Mouse (Mus musculus): ENCODE measurements around the gene Eva1b. TPM values are rescaled to one million over a fixed set of nuclear protein-coding genes. Genes with fewer than 3 reads are reported as not detected.

Gene Eva1b
- polyA plus RNA-seq (2016; fragmentation: Nextera tagmentation; extraction: Ambion mirVana), result 72.7 and 82.2 TPM in 2 replicates

DNA sequence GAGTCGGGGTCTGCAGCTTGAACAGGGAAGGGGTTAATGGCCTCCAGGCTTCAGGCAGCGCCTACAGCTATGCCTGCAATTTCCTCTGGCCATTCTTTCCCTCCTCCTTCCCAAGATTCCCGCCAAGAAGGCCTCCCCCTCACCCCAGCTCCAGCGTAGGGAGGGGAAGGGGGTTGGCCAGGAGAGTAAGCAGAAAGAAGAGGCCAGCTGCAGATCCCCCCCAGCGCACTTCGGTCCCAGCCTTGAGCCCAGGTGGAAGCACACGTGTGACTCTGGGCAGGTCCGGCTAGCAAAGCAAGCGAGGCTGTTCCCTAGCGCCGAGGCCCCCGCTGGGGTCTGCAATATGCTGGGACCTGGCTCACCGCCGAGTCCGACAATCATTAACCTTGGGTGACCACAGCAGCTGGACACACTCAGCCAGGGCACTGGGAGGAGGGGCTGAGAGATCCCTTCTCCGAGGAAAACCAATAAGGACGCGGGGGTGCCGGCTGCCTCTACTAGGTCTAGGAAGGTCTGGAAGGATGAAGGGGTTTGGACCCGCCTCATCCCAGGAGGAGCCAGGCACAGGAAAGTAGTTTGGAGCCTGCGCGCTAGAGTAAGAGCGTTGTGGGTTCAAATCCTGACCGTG lies at the start of gene Eva1b:
Gene Eva1b, plus strand, starts transcription at position 212 of the 628 bp plus-strand sequence.
- Histone ChIP-seq H3K9me3 (replicated peaks) (no peaks in the 10 kb centered on the region), H3K27ac (peak within 1 kb of the TSS; percentile 98), H3K36me3 (peaks cover 30% of the 10 kb centered on the region), H3K4me3 (peak within 1 kb of the TSS; percentile 86), H3K4me1 (peaks cover 76% of the 10 kb centered on the region), H3K27me3 (ENCODE audit: low read depth, poor library complexity, severe bottlenecking) (no peaks in the 10 kb centered on the region)
- under 1% methylated on average over 24 of the region's 24 CpGs for WGBS
- DNase-seq (ENCODE audit: low spot score), result peak; percentile 89

- DNase-seq (ENCODE audit: low spot score), result no peak
- Histone ChIP-seq H3K36me3 (peaks cover 23% of the 10 kb centered on the region), H3K4me1 (peaks cover 33% of the 10 kb centered on the region), H3K9me3 (replicated peaks) (no peaks in the 10 kb centered on the region), H3K27me3 (ENCODE audit: low read depth, poor library complexity, severe bottlenecking) (no peaks in the 10 kb centered on the region), H3K27ac (no peak overlapping the region), H3K4me3 (no peak overlapping the region)
- 92% methylated on average over 3 of the region's 3 CpGs for WGBS
Measured at GRCm38 (mm10) chr4:126099365-126099764, 48.2 kb upstream of the Eva1b start.

- H3K4me1 ChIP-seq, result peaks cover 47% of the 10 kb centered on the region
- H3K4me3 ChIP-seq, result no peak overlapping the region
- no peak overlapping the region for H3K27ac ChIP-seq
- 83% methylated on average over 3 of the region's 3 CpGs for WGBS
- H3K27me3 ChIP-seq (ENCODE audit: low read depth, poor library complexity, severe bottlenecking), result 0 out of 2 replicates have a peak, but pooled peaks cover 9% of the 10 kb centered on the region
- H3K9me3 ChIP-seq (replicated peaks), result no peaks in the 10 kb centered on the region
- no peak for DNase-seq (ENCODE audit: low spot score)
- peaks cover 23% of the 10 kb centered on the region for H3K36me3 ChIP-seq
Measured at GRCm38 (mm10) chr4:126100764-126101163, 46.8 kb upstream of the Eva1b start.

DNA sequence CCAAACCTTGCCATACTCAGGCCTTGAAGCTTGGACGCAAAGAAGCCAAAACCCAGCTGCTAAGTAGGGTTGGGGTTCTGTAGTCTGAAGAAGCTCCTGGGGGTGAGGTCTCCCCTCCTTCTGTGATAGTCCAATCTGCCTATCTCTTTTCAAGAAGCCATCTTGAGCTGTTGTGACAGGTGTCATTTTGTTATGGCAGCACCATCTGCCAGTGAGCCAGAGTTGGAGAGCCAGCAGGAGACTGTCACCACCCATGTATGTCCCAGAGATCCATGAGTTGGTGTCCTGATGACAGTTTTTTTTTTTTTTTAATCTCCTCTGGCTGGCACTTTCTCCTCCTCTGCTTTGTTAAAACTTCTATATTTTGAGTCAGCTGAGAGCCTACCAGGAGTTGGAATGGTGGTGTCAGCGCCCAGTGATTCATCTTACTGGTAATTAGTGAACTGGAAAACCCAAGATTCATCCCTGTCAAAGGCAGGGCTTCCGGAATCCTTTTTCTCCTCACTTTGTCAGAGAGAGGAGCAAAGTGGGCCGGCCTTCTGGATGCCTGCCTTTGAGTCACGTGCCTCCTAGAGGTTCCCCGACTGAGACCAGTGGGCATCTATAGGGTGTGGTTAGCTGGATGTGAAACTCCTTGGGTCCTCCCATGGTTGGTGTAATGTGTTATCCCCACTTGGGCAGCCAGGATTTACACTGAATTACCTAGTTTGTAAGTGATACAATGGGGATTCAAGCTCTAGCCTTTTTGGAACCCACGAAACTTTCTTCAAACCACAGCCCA lies 45.3 kb upstream of the Eva1b start:
- Histone ChIP-seq H3K27ac (peak overlapping the region; percentile 88), H3K9me3 (replicated peaks) (no peaks in the 10 kb centered on the region), H3K27me3 (ENCODE audit: low read depth, poor library complexity, severe bottlenecking) (0 out of 2 replicates have a peak, but pooled peaks cover 11% of the 10 kb centered on the region), H3K36me3 (peaks cover 23% of the 10 kb centered on the region), H3K4me3 (peak overlapping the region; percentile 95; the same call in 1 of the 2 replicates), H3K4me1 (peaks cover 52% of the 10 kb centered on the region)
- DNase-seq (ENCODE audit: low spot score), result no peak
- 45% methylated on average over 7 of the region's 7 CpGs for WGBS

DNA sequence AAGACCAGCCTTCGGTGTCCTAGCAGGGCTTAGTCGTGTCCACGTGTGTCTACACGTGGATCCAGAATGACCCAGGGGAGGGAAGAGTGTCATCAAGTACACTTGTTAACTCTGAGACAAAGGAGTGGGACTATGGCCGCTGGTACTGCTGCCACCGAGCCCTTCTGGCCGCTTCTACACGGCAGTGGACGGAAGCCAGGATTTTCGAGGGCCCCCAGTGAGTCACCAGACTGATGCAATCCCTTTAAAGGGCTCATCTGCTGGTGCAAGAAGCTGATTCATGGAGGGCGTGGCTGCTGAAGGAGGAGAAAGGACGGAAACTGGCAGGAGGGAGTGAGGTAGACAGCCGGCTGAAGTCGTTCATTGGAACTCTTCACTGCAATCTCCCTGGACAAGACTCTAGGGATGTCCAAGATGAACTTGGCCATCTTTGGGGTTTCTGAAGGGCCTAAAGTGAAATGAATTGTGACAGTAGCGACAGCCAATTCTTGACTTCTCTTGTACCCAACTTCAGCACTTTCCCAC lies 44.4 kb upstream of the Eva1b start:
- 3% methylated on average over 15 of the region's 15 CpGs for WGBS
- peaks cover 56% of the 10 kb centered on the region for H3K4me1 ChIP-seq

GRCm38 (mm10) chr4:126103590-126104068 lies 43.9 kb upstream of the Eva1b start, which contains the start of gene Stk40:
TSS of gene Stk40 (plus strand) at chr4:126103957.
- peaks cover 59% of the 10 kb centered on the region for H3K4me1 ChIP-seq
- DNase-seq (ENCODE audit: low spot score), result peak; percentile 98
- H3K4me3 ChIP-seq, result peak within 1 kb of the TSS; percentile 95
- H3K27me3 ChIP-seq (ENCODE audit: low read depth, poor library complexity, severe bottlenecking), result 0 out of 2 replicates have a peak, but pooled peaks cover 11% of the 10 kb centered on the region
- peak within 1 kb of the TSS; percentile 88 for H3K27ac ChIP-seq
- H3K36me3 ChIP-seq, result peaks cover 13% of the 10 kb centered on the region
- WGBS, result under 1% methylated on average over 34 of the region's 34 CpGs
- no peaks in the 10 kb centered on the region for H3K9me3 ChIP-seq (replicated peaks)

More for the DNA sequence above, 44.4 kb upstream of the Eva1b start:
- Histone ChIP-seq H3K4me3 (peak overlapping the region; percentile 95), H3K36me3 (peaks cover 18% of the 10 kb centered on the region), H3K27me3 (ENCODE audit: low read depth, poor library complexity, severe bottlenecking) (0 out of 2 replicates have a peak, but pooled peaks cover 11% of the 10 kb centered on the region), H3K9me3 (replicated peaks) (no peaks in the 10 kb centered on the region), H3K27ac (peak overlapping the region; percentile 88)
- peak; percentile 61 for DNase-seq (ENCODE audit: low spot score)

DNA sequence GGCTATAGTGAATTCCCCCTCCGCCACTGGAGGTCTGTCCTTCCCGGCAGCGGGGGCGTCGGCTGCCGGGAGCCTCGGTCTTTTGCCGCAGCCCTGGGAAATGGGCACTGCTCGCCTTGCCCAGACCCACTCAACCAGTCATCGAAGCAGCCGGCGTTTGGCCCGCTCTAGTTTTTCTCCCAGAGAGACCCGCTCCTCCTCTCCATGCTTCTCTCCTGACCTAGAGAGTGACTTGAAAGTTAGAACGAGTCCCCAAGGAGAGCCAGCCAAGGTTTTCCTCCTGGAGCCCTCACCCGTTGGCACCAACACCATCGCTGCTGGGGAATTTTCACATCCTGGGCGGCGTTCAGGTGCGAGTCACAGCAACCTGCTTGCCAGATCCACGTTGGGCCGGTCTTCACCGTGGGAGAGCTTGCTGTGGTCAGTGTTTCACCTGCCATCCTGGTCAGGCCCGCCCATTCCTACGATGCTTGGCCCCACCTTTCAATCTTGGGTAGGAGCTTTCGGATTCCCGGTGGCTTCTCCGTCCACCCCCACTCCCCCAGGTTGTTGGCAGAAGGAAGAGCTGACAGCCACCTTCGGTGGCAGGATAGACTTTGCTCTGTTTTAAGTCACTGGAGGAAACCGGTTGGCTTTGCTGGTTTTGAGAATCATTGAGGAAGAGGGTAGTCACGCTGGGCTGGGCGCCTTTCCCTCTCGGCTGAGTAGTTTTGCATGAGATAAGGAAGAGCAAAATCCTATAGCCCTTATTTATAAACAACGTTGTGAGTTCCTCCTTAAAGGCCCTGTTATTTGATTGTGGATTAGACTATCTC lies 43.1 kb upstream of the Eva1b start:
- peak; percentile 38 for DNase-seq (ENCODE audit: low spot score)
- H3K36me3 ChIP-seq, result peaks cover 6% of the 10 kb centered on the region
- peaks cover 66% of the 10 kb centered on the region for H3K4me1 ChIP-seq
- H3K27ac ChIP-seq, result peak overlapping the region; percentile 88
- H3K9me3 ChIP-seq (replicated peaks), result no peaks in the 10 kb centered on the region
- 3% methylated on average over 34 of the region's 34 CpGs for WGBS
- H3K4me3 ChIP-seq, result peak overlapping the region; percentile 95
- 0 out of 2 replicates have a peak, but pooled peaks cover 11% of the 10 kb centered on the region for H3K27me3 ChIP-seq (ENCODE audit: low read depth, poor library complexity, severe bottlenecking)

- WGBS, result 64% methylated on average over 7 of the region's 7 CpGs
Measured at GRCm38 (mm10) chr4:126105131-126105783, 42.3 kb upstream of the Eva1b start.

DNA sequence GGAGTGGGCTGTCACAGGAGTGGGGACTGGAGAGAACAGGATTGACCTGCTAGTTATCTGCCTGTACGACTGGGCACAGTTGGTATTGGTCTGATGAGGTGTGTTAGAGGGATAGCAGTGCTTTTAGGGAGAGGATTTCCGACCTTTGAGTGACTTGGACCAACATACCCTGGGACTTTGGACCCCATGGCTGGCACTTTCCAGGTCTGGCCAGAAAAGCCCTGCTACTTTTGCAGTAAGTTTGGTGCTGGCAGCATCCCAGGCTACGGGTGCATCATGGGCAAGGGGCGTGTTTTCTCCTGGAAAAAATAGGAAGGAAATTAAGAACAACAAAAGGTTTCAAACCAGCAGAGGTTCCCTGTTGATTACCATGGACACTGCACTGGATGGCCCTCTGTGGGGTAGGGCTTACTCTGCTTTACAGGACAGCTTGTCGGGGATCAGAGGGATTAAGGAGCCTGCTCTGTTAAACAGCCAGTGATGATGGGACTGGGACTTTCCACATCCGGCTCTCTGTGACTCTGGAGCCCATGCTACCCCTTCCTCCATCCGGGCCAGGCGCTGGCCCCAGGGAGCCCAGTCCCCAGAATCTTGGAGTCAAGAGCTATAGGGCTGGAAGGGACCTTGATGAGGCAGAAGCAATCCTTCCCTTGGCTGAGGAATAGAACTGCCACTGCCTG lies 39.3 kb upstream of the Eva1b start:
- peaks cover 83% of the 10 kb centered on the region for H3K4me1 ChIP-seq
- H3K36me3 ChIP-seq, result no peaks in the 10 kb centered on the region
- 0 out of 2 replicates have a peak overlapping the region, but pooled peaks have one; percentile 28 for H3K27ac ChIP-seq
- no peak overlapping the region for H3K4me3 ChIP-seq
- 0 out of 2 replicates have a peak, but pooled peaks cover 11% of the 10 kb centered on the region for H3K27me3 ChIP-seq (ENCODE audit: low read depth, poor library complexity, severe bottlenecking)
- 54% methylated on average over 8 of the region's 8 CpGs for WGBS
- no peak for DNase-seq (ENCODE audit: low spot score)
- H3K9me3 ChIP-seq (replicated peaks), result no peaks in the 10 kb centered on the region

More at GRCm38 (mm10) chr4:126105131-126105783, 42.3 kb upstream of the Eva1b start:
- Histone ChIP-seq H3K27ac (no peak overlapping the region), H3K9me3 (replicated peaks) (no peaks in the 10 kb centered on the region), H3K4me1 (peaks cover 74% of the 10 kb centered on the region), H3K36me3 (no peaks in the 10 kb centered on the region), H3K27me3 (ENCODE audit: low read depth, poor library complexity, severe bottlenecking) (0 out of 2 replicates have a peak, but pooled peaks cover 11% of the 10 kb centered on the region), H3K4me3 (peak overlapping the region; percentile 95)
- DNase-seq (ENCODE audit: low spot score), result no peak

GRCm38 (mm10) chr4:126109613-126110373 lies 37.8 kb upstream of the Eva1b start:
- no peaks in the 10 kb centered on the region for H3K36me3 ChIP-seq
- peak overlapping the region; percentile 19 for H3K4me3 ChIP-seq
- 81% methylated on average over 10 of the region's 10 CpGs for WGBS
- H3K9me3 ChIP-seq (replicated peaks), result no peaks in the 10 kb centered on the region
- 0 out of 2 replicates have a peak, but pooled peaks cover 11% of the 10 kb centered on the region for H3K27me3 ChIP-seq (ENCODE audit: low read depth, poor library complexity, severe bottlenecking)
- peak overlapping the region; percentile 78; the same call in 1 of the 2 replicates for H3K27ac ChIP-seq
- no peak for DNase-seq (ENCODE audit: low spot score)
- H3K4me1 ChIP-seq, result peaks cover 77% of the 10 kb centered on the region
